Mouse (Mus musculus) olfactory bulb, adult 2 months (tissue): ENCODE measurements around the gene Ube2u. TPM values are rescaled to one million over a fixed set of nuclear protein-coding genes. Genes with fewer than 3 reads are reported as not detected.

Experiments used
- H3K27ac ChIP-seq: fragments of 200-500 bp; 2 replicates; pipeline ENCODE4 v1.5.1; 2012; ENCODE audit warnings: low read depth, low read length; ENCODE audit not compliant: insufficient read depth
- H3K4me1 ChIP-seq: fragments of 200-500 bp; 2 replicates; pipeline ENCODE4 v1.6.1; 2012; ENCODE audit warnings: low read length; ENCODE audit not compliant: control insufficient read depth, insufficient read depth
- H3K4me3 ChIP-seq: fragments of 200-500 bp; 2 replicates; pipeline ENCODE4 v1.5.1; 2012; ENCODE audit warnings: mild to moderate bottlenecking, low read depth, low read length, moderate library complexity; ENCODE audit not compliant: insufficient read depth
- CTCF ChIP-seq: fragments of 200-500 bp; IDR thresholded peaks from 2 replicates; pipeline ENCODE4 v1.5.1; 2012; ENCODE audit warnings: low read depth, mild to moderate bottlenecking, low read length, moderate library complexity; ENCODE audit not compliant: insufficient read depth
- POLR2A ChIP-seq: fragments of 200-500 bp; IDR thresholded peaks from 2 replicates; pipeline ENCODE4 v1.6.1; 2012; ENCODE audit warnings: mild to moderate bottlenecking, low read depth, low read length, moderate library complexity; ENCODE audit not compliant: insufficient read depth
- WGBS: fragments of 180-500 bp; shearing (Covaris S2); methylation state at CpG from one replicate; pipeline ENCODE4 v1.1.7; 2018; 5-methylcytosine and 5-hydroxymethylcytosine counted together
- polyA plus RNA-seq: library from polyadenylated mRNA; stranded (reverse); fragments of >200 nt; gene quantifications from 2 replicates; pipeline ENCODE4 v1.2.4, GENCODE M21; 2012; ENCODE audit warnings: low replicate concordance; ENCODE audit not compliant: missing spikeins, insufficient read depth, insufficient read length

The Ube2u gene
- not detected in 2 replicates for polyA plus RNA-seq

- Histone ChIP-seq H3K4me1 (peaks cover 5% of the 10 kb centered on the region; the same call in 1 of the 2 replicates), H3K27ac (no peak within 1 kb of the TSS), H3K4me3 (no peak within 1 kb of the TSS)
- WGBS: 17% methylated on average over 15 of the region's 15 CpGs
- TF ChIP-seq POLR2A: no peak
- TF ChIP-seq CTCF: no peak
Measured at GRCm38 (mm10) chr4:100478592-100479321, at the start of gene Ube2u. Gene Ube2u, plus strand, starts transcription at chr4:100478849.

DNA sequence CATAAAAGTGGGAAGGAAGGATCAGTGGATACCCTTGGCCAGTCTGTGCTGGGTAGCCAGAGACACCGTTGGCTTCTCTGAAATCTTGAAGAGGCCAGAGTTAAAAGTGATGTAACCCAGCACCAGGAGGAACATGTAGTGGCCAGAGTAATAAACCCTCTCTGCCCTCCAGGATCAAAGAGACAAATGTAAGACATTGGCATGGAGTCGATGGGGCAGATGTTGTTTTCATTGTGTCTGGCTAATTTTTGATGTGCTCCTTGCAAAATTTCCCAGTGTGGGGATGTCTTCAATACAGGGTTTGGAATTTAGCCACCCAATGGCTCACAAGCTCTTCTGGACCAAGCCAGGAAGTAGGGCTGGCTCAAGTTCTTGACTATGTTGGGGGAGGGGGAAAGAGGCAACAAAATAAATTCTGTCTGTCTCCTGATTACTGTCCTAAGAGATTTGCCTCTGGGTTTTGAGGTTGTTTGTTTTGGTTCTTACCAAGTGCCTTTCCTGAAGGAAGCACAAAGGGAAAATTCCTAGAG, 49.2 kb upstream of the Ube2u start:
- WGBS: 74% methylated on average over 2 of the region's 2 CpGs

GRCm38 (mm10) chr4:100435281-100436168, 43.1 kb upstream of the Ube2u start:
- 80% methylated on average over 8 of the region's 8 CpGs for WGBS
- TF ChIP-seq POLR2A (no peak), CTCF (no peak)
- H3K4me1 ChIP-seq: no peaks in the 10 kb centered on the region
- H3K4me3 ChIP-seq: no peak overlapping the region
- no peak overlapping the region for H3K27ac ChIP-seq

More for the DNA sequence above, 49.2 kb upstream of the Ube2u start:
- Histone ChIP-seq H3K4me3 (no peak overlapping the region), H3K27ac (no peak overlapping the region), H3K4me1 (no peaks in the 10 kb centered on the region)
- TF ChIP-seq CTCF: no peak
- no peak for TF ChIP-seq POLR2A

DNA sequence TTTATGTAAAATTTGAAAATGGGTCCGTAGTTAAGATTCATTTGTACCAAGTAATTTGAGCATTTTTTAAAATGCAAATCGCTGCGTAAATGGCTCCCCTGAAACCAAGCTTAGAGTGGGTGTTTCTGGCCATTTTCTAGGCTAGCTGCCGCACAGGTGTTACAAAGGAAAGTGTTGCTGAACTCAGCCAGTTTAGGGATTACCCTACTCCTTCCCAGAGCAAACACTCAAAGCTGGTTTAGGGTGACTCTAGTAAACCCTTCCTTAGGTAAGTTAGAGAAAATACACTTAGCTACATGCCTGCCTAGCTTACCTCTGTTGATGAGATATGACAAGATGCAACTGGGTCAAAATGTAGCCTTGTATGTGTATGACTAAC, 42.5 kb upstream of the Ube2u start:
- no peak for TF ChIP-seq CTCF
- TF ChIP-seq POLR2A: no peak
- no peaks in the 10 kb centered on the region for H3K4me1 ChIP-seq
- 93% methylated on average over 4 of the region's 4 CpGs for WGBS
- no peak overlapping the region for H3K4me3 ChIP-seq
- H3K27ac ChIP-seq: no peak overlapping the region

GRCm38 (mm10) chr4:100446897-100447296, 31.8 kb upstream of the Ube2u start:
- H3K4me3 ChIP-seq: no peak overlapping the region
- no peaks in the 10 kb centered on the region for H3K4me1 ChIP-seq
- H3K27ac ChIP-seq: no peak overlapping the region
- TF ChIP-seq CTCF (no peak), POLR2A (no peak)
- WGBS: 88% methylated on average over 3 of the region's 3 CpGs

- WGBS: 62% methylated on average over 9 of the region's 9 CpGs
- no peaks in the 10 kb centered on the region for H3K4me1 ChIP-seq
- no peak overlapping the region for H3K4me3 ChIP-seq
- TF ChIP-seq POLR2A: no peak
- no peak for TF ChIP-seq CTCF
- no peak overlapping the region for H3K27ac ChIP-seq
Measured at GRCm38 (mm10) chr4:100462493-100463120, 16.0 kb upstream of the Ube2u start.

GRCm38 (mm10) chr4:100488447-100488846, 9.8 kb downstream of the Ube2u start:
- 97% methylated on average over 3 of the region's 3 CpGs for WGBS
- Histone ChIP-seq H3K4me1 (no peaks in the 10 kb centered on the region), H3K27ac (no peak overlapping the region), H3K4me3 (no peak overlapping the region)
- TF ChIP-seq CTCF (no peak), POLR2A (no peak)

- Histone ChIP-seq H3K4me3 (no peak overlapping the region), H3K27ac (no peak overlapping the region), H3K4me1 (no peaks in the 10 kb centered on the region)
- 95% methylated on average over 3 of the region's 3 CpGs for WGBS
- TF ChIP-seq CTCF (no peak), POLR2A (no peak)
Measured at GRCm38 (mm10) chr4:100495176-100495575, 16.5 kb downstream of the Ube2u start.

DNA sequence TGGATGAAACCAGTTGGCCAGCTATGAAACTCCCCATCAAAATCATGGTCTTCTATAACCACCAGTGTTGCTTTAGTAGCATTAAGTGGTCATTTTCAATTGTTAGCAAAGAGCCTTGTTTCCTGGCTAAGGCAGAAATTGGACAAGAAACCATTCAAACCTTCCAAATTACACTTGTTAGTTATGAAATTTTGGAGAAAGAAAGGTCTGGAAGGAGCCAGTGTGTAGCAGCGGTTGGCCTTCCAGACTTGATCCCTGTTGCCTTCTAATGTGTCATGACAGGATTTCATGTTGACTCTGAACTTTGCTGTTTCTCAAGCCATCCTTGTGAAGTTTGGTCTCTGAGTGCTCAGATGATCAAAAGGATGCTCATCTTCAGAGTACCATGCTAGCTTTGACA, 17.9 kb downstream of the Ube2u start:
- Histone ChIP-seq H3K27ac (no peak overlapping the region), H3K4me1 (no peaks in the 10 kb centered on the region), H3K4me3 (no peak overlapping the region)
- TF ChIP-seq CTCF (no peak), POLR2A (no peak)
- 97% methylated on average over 1 of the region's 1 CpGs for WGBS
